Mouse (Mus musculus) limb, embryonic 11.5 days (tissue): ENCODE measurements around the gene Pxdn. TPM values are rescaled to one million over a fixed set of nuclear protein-coding genes. Genes with fewer than 3 reads are reported as not detected.

Experiments
- ATAC-seq: fragments of 200-750 bp; cut with Nextera tagmentation; 2 replicates; pipeline ENCODE4 v1.8.0; 2017; ENCODE audit warnings: low read depth; ENCODE audit not compliant: insufficient number of reproducible peaks, low FRiP score, low TSS enrichment
- DNase-seq: peaks from one replicate; pipeline ENCODE4 v3.0.0-alpha.2; 2015; ENCODE audit warnings: low spot score
- H3K27ac ChIP-seq: fragments of 300-500 bp; sonication (generic); replicated peaks from 2 replicates; pipeline ENCODE4 v1.5.1; 2014; ENCODE audit warnings: low read depth, mild to moderate bottlenecking, low read length
- H3K27me3 ChIP-seq: fragments of 300-500 bp; sonication (generic); 2 replicates; pipeline ENCODE4 v1.6.1; 2014; ENCODE audit warnings: mild to moderate bottlenecking, low read length, mixed read lengths; ENCODE audit not compliant: control insufficient read depth, insufficient read depth
- H3K36me3 ChIP-seq: fragments of 300-500 bp; sonication (generic); 2 replicates; pipeline ENCODE4 v1.6.1; 2014; ENCODE audit warnings: mild to moderate bottlenecking, low read length, moderate library complexity, mixed read lengths; ENCODE audit not compliant: control insufficient read depth, insufficient read depth
- H3K4me1 ChIP-seq: fragments of 300-500 bp; sonication (generic); 2 replicates; pipeline ENCODE4 v1.6.1; 2014; ENCODE audit warnings: low read length, mixed read lengths; ENCODE audit not compliant: control insufficient read depth, insufficient read depth
- H3K4me2 ChIP-seq: fragments of 300-500 bp; sonication (generic); 2 replicates; pipeline ENCODE4 v1.6.1; 2014; ENCODE audit warnings: low read depth, mild to moderate bottlenecking, moderate library complexity; ENCODE audit not compliant: severe bottlenecking
- H3K4me3 ChIP-seq: fragments of 300-500 bp; sonication (generic); 2 replicates; pipeline ENCODE4 v1.5.1; 2014; ENCODE audit warnings: low read depth, low read length
- H3K9ac ChIP-seq: fragments of 300-500 bp; sonication (generic); 2 replicates; pipeline ENCODE4 v1.6.1; 2014; ENCODE audit warnings: mild to moderate bottlenecking, low read length
- H3K9me3 ChIP-seq: fragments of 300-500 bp; sonication (generic); 2 replicates; pipeline ENCODE4 v1.6.1; 2016; ENCODE audit warnings: low read length; ENCODE audit not compliant: control insufficient read depth
- WGBS: fragments of 180-500 bp; shearing (Covaris S2); extraction: QIAGEN DNeasy Blood & Tissue Kit; methylation state at CpG from one replicate; pipeline ENCODE4 v1.1.7; 2014; 5-methylcytosine and 5-hydroxymethylcytosine counted together
- polyA plus RNA-seq: library from polyadenylated mRNA; unstranded; fragments of >200 nt; fragmentation: Nextera tagmentation; extraction: Ambion mirVana; gene quantifications from 2 replicates; pipeline ENCODE4 v1.2.1, GENCODE M21; 2014

The Pxdn gene
- polyA plus RNA-seq, 1 experiment from 2014 or later = 134 TPM

DNA sequence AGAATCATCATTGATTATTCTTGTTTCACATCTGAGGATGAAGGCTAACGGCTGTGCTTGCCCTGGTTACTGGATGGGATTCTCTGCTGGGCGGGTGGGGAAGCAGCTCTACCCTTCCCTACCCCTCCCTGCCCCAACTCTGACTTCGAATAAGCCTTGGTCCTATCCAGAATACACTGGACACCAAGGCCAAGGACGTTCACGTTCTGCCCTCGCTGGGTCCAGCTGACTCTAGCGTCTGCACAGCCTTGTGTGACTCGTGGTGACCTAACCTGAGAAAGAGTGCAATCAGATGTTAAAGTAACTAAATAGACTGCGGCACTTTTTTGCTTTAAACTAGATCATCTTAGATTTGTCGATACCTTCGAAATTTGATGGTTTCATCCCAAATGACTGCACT is 15.9 kb upstream of the Pxdn start:
- Histone ChIP-seq H3K9ac (no peak overlapping the region), H3K27me3 (no peaks in the 10 kb centered on the region), H3K9me3 (no peaks in the 10 kb centered on the region), H3K4me2 (no peak overlapping the region), H3K4me1 (no peaks in the 10 kb centered on the region), H3K36me3 (no peaks in the 10 kb centered on the region), H3K27ac (no peak overlapping the region), H3K4me3 (no peak overlapping the region)
- DNase-seq (no peak), ATAC-seq (no peak)
- WGBS = 83% methylated on average over 11 of the region's 11 CpGs

DNA sequence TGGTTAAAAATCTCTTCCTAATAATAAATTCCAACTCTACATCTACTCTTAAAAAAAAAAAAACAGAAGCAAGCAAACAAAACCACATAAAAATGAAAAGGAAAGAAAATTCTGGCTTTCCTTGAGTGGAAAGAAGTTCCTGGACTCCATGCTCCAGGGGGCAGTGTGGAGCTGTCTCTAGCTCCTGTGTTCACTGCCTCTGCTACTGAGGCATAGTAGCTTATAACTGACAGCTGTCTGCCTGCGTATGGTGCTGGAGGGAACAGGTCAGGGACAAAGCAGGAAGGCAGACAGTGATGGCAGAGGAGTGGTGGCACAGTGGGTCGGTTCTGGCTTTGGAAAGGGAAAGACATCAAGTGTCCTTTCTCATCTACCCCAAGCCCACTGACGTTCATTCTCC is 10.5 kb upstream of the Pxdn start:
- H3K4me1 ChIP-seq = no peaks in the 10 kb centered on the region
- H3K4me2 ChIP-seq = no peak overlapping the region
- H3K9ac ChIP-seq = no peak overlapping the region
- 43% methylated on average over 3 of the region's 3 CpGs for WGBS
- DNase-seq = peak; percentile 74
- H3K4me3 ChIP-seq = no peak overlapping the region
- ATAC-seq = no peak
- H3K27ac ChIP-seq = no peak overlapping the region
- no peaks in the 10 kb centered on the region for H3K36me3 ChIP-seq
- no peaks in the 10 kb centered on the region for H3K27me3 ChIP-seq
- H3K9me3 ChIP-seq = no peaks in the 10 kb centered on the region

DNA sequence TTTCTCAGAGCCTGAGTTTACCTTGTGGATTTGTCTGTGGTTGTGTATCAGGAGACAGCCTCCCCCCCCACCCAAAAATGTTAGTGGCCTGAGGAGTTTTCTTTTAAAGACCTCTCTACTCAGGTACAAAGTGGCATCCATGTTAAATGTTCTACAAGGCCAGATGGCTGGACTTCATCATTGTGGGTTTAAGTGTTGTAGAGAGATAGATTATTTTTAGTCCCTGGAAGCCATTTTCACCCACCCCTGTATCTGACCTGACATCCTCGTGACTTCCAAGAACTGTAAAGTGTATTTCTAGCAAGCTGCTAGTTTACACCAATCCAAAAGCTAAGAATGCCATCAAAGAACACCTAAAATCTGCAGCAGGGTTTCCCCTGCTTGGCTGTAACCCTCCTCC is 6.8 kb upstream of the Pxdn start:
- ATAC-seq (no peak), DNase-seq (no peak)
- no peaks in the 10 kb centered on the region for H3K4me1 ChIP-seq
- no peaks in the 10 kb centered on the region for H3K9me3 ChIP-seq
- no peak overlapping the region for H3K27ac ChIP-seq
- H3K9ac ChIP-seq = no peak overlapping the region
- WGBS = 69% methylated on average over 1 of the region's 1 CpGs
- no peak overlapping the region for H3K4me3 ChIP-seq
- H3K36me3 ChIP-seq = no peaks in the 10 kb centered on the region
- H3K27me3 ChIP-seq = no peaks in the 10 kb centered on the region
- H3K4me2 ChIP-seq = no peak overlapping the region

DNA sequence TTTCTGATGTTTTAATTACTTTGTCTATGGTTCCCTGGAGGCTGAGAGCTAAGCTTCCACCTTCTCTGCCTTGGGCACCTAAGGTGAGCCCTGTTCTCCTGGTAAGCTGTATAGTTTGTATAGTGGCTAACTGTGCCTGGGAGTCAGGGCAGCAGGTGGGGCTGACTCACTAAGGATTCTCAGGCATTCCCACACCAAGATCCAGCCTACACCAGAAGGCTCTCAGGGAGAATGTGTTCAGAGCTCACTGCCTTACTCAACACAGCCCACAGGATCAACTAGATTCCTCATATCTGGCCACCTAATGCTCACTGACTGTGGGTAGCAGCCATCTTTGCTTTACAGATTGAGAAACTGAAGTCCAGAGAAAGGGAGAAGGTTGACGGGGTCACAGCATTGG is 4.5 kb upstream of the Pxdn start:
- no peak overlapping the region for H3K4me3 ChIP-seq
- no peaks in the 10 kb centered on the region for H3K9me3 ChIP-seq
- H3K4me1 ChIP-seq = peaks cover 6% of the 10 kb centered on the region; the same call in 1 of the 2 replicates
- WGBS = 83% methylated on average over 1 of the region's 1 CpGs
- H3K27me3 ChIP-seq = no peaks in the 10 kb centered on the region
- H3K9ac ChIP-seq = no peak overlapping the region
- no peak for DNase-seq
- no peak for ATAC-seq
- no peak overlapping the region for H3K27ac ChIP-seq
- H3K36me3 ChIP-seq = no peaks in the 10 kb centered on the region
- H3K4me2 ChIP-seq = no peak overlapping the region

DNA sequence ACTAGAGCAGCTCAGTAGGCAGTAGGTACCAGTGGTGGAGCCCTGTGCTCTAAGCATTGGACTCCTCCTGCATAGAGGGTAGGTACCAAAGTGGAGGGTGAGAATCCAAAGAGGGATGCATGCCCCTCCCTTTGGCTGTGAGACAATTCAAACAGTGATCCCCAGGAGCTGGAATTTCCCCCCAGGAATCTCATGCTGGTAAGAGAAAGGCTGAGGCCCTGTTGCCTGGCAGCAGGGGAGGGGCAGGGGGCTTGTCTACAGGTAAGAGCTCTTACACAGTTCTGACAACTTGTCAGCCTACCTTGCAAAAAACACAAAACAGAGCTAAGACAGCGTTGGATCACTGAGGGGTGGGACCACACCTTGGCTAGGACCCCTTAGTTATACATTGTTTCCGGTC is 3.9 kb upstream of the Pxdn start:
- H3K4me1 ChIP-seq = peaks cover 6% of the 10 kb centered on the region; the same call in 1 of the 2 replicates
- DNase-seq (no peak), ATAC-seq (no peak)
- no peaks in the 10 kb centered on the region for H3K36me3 ChIP-seq
- H3K4me3 ChIP-seq = no peak overlapping the region
- H3K27ac ChIP-seq = no peak overlapping the region
- H3K9me3 ChIP-seq = no peaks in the 10 kb centered on the region
- WGBS = 73% methylated on average over 2 of the region's 2 CpGs
- no peak overlapping the region for H3K9ac ChIP-seq
- no peaks in the 10 kb centered on the region for H3K27me3 ChIP-seq
- H3K4me2 ChIP-seq = no peak overlapping the region

DNA sequence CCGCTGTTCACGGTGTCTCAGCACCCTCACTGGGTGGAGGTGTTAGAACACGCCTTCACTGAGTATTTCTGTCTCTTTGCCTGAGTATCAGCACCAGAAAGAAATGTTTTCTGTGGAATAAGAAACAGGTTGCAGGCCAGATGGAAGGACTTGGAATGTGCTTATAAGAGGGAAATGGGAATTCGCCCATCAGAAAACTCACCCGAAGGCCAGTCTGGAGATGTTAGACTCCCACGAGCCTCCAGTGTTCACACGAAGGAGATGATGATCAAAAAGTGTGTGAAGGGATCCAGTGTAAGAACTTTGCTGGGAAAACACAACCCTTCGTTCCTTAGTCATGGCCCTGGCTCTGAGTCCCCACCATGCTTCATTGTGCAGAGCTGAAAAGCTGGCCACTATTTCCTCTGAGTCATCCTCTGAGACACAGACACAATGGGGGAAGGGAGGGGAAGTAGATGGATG is 3.3 kb upstream of the Pxdn start:
- Histone ChIP-seq H3K4me1 (peaks cover 6% of the 10 kb centered on the region; the same call in 1 of the 2 replicates), H3K36me3 (no peaks in the 10 kb centered on the region), H3K4me2 (no peak overlapping the region), H3K9ac (no peak overlapping the region), H3K4me3 (no peak overlapping the region), H3K9me3 (no peaks in the 10 kb centered on the region), H3K27ac (no peak overlapping the region), H3K27me3 (no peaks in the 10 kb centered on the region)
- ATAC-seq = no peak
- WGBS = 68% methylated on average over 8 of the region's 8 CpGs
- no peak for DNase-seq

DNA sequence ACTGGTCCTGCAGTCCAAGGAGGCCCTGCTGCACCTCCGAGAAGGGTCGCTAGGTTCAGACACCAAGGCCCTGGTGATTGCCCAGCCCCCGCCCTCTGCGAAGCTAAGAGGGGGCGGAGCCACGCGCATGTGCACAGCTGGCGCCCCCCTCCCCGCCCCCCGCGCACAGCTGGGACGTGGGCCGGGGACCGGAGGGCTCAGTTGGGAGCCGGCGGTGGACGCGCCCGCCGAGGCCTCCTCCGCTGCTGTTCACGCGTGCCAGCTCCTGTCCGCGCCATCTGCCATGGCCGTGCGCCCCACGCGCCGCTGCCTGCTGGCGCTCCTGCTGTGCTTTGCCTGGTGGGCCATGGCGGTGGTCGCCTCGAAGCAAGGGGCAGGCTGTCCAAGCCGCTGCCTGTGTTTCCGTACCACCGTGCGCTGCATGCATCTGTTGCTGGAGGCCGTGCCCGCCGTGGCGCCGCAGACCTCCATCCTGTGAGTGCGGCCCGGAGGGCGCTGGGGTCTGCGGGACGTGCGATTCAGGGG is 505 bp downstream of the Pxdn start:
- under 1% methylated on average over 48 of the region's 49 CpGs for WGBS

DNA sequence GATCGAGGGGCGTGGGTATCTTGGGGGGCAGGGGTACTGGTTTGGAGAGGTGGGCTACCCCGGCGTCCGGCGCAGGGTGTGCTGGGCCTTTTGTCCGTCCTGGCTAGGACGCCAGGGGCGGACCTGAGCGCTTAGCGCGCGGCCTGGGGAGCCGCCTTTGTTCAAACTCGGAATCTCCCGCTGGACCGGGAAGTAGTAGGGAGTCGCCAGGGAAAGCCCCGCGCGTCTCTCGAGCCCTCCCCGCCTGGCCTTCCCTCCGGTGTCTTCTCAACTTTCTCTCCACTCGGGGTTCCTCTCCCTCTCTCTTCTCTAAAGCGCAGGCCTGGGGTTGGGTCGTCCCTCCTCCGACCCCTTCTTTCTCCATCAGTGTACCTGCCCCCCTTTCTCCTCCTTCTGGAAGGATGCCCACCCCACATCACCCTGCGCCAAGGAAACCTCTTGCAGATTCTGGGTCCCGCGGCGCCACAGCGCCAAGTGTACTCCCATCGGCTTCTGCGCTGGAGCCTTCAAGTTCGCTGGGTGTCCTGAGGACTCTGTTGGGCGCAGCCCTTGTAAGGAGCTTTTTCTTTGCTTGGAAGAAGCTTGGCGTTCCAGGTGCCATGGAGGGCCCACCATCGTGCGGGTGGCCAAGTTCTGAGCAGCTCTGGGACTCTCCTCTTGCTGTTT is 1.1 kb downstream of the Pxdn start:
- Histone ChIP-seq H3K4me3 (peak overlapping the region; percentile 88), H3K9me3 (no peaks in the 10 kb centered on the region), H3K27ac (peak overlapping the region; percentile 85), H3K4me2 (peak overlapping the region; percentile 84), H3K36me3 (0 out of 2 replicates have a peak, but pooled peaks cover 2% of the 10 kb centered on the region), H3K9ac (peak overlapping the region; percentile 97), H3K27me3 (no peaks in the 10 kb centered on the region), H3K4me1 (peaks cover 19% of the 10 kb centered on the region)
- ATAC-seq (peak; percentile 81; the same call in 1 of the 2 replicates), DNase-seq (peak; percentile 76)
- under 1% methylated on average over 40 of the region's 40 CpGs for WGBS

More for the DNA sequence above, 505 bp downstream of the Pxdn start:
- peak; percentile 88 for ATAC-seq
- Histone ChIP-seq H3K4me1 (peaks cover 19% of the 10 kb centered on the region), H3K27me3 (no peaks in the 10 kb centered on the region), H3K4me3 (peak overlapping the region; percentile 88), H3K36me3 (0 out of 2 replicates have a peak, but pooled peaks cover 2% of the 10 kb centered on the region), H3K27ac (peak overlapping the region; percentile 85), H3K4me2 (peak overlapping the region; percentile 84), H3K9ac (peak overlapping the region; percentile 97), H3K9me3 (no peaks in the 10 kb centered on the region)
- peak; percentile 91 for DNase-seq
